Mouse (Mus musculus) erythroblast, embryonic 14.5 days (primary cell): ENCODE data around the gene Nup93.

Source experiments
- GATA1 ChIP-seq: IDR thresholded peaks from 2 replicates; pipeline ENCODE4 v1.6.1; 2012; ENCODE audit warnings: low read length, inconsistent platforms, mixed read lengths
- TAL1 ChIP-seq: IDR thresholded peaks from 3 replicates; pipeline ENCODE4 v1.6.1; 2012; ENCODE audit warnings: low read length, inconsistent platforms, mixed read lengths

DNA sequence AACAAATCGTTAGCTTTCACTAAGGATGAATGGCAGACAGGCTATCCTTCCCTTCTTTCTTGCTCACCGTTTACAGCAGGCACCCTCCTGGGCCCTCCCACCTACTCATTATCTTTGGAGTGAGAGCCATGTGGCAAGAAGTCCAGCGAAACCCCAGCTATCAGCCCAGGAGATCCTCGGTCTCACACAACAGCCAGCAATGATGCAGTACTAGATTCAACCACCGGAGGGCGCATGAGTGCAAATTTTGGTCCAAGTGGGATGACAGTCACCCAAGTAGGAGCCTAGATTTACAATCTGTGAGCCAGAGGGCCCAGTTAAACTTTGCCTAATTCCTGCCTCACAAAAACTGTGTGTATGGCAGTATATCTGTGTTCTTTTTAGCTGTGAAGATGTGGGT is 47.1 kb upstream of the Nup93 start:
- TF ChIP-seq GATA1 (no peak), TAL1 (no peak)
